Mouse (Mus musculus): ENCODE results near the gene Spon1. TPM values are rescaled to one million over a fixed set of nuclear protein-coding genes. Genes with fewer than 3 reads are reported as not detected.
A peak's percentile ranks its signal among the peaks of the same experiment; 100 is the strongest.

Spon1 gene
- polyA plus RNA-seq, 1 experiment from 2014 or later, result 79.1 TPM

- Histone ChIP-seq H3K4me1 (ENCODE audit: control insufficient read depth, insufficient read depth, low read length) (no peaks in the 10 kb centered on the region), H3K4me2 (ENCODE audit: low read depth) (no peak overlapping the region), H3K4me3 (ENCODE audit: low read depth, low read length) (no peak overlapping the region), H3K9me3 (ENCODE audit: control insufficient read depth, low read length) (no peaks in the 10 kb centered on the region), H3K36me3 (ENCODE audit: control insufficient read depth, insufficient read depth, low read length) (no peaks in the 10 kb centered on the region), H3K27ac (ENCODE audit: low read depth, low read length) (no peak overlapping the region), H3K9ac (ENCODE audit: low read length) (no peak overlapping the region), H3K27me3 (ENCODE audit: control insufficient read depth, insufficient read depth, low read length) (no peaks in the 10 kb centered on the region)
- 70% methylated on average over 6 of the region's 6 CpGs for whole genome bisulfite sequencing
- ATAC-seq (ENCODE audit: insufficient read depth, low FRiP score, low TSS enrichment) (no peak), DNase-seq (ENCODE audit: low spot score) (no peak)
Measured at GRCm38 (mm10) chr7:113818116-113818515, 52.3 kb downstream of the Spon1 start.

GRCm38 (mm10) chr7:113820213-113820612 lies 54.4 kb downstream of the Spon1 start:
- no peaks in the 10 kb centered on the region for H3K36me3 ChIP-seq (ENCODE audit: control insufficient read depth, insufficient read depth, low read length)
- H3K9me3 ChIP-seq (ENCODE audit: control insufficient read depth, low read length), result no peaks in the 10 kb centered on the region
- no peak overlapping the region for H3K4me3 ChIP-seq (ENCODE audit: low read depth, low read length)
- H3K27me3 ChIP-seq (ENCODE audit: control insufficient read depth, insufficient read depth, low read length), result no peaks in the 10 kb centered on the region
- no peak for DNase-seq (ENCODE audit: low spot score)
- 79% methylated on average over 2 of the region's 2 CpGs for WGBS
- H3K9ac ChIP-seq (ENCODE audit: low read length), result no peak overlapping the region
- H3K27ac ChIP-seq (ENCODE audit: low read depth, low read length), result no peak overlapping the region
- H3K4me2 ChIP-seq (ENCODE audit: low read depth), result no peak overlapping the region
- no peaks in the 10 kb centered on the region for H3K4me1 ChIP-seq (ENCODE audit: control insufficient read depth, insufficient read depth, low read length)
- no peak for ATAC-seq (ENCODE audit: insufficient read depth, low FRiP score, low TSS enrichment)

- DNase-seq (ENCODE audit: low spot score) (no peak), ATAC-seq (ENCODE audit: insufficient read depth, low FRiP score, low TSS enrichment) (no peak)
- Histone ChIP-seq H3K4me2 (ENCODE audit: low read depth) (no peak overlapping the region), H3K27me3 (ENCODE audit: control insufficient read depth, insufficient read depth, low read length) (no peaks in the 10 kb centered on the region), H3K4me1 (ENCODE audit: control insufficient read depth, insufficient read depth, low read length) (peaks cover 5% of the 10 kb centered on the region), H3K27ac (ENCODE audit: low read depth, low read length) (no peak overlapping the region), H3K9ac (ENCODE audit: low read length) (no peak overlapping the region), H3K4me3 (ENCODE audit: low read depth, low read length) (no peak overlapping the region), H3K36me3 (ENCODE audit: control insufficient read depth, insufficient read depth, low read length) (no peaks in the 10 kb centered on the region), H3K9me3 (ENCODE audit: control insufficient read depth, low read length) (no peaks in the 10 kb centered on the region)
- WGBS, result 64% methylated on average over 3 of the region's 3 CpGs
Measured at GRCm38 (mm10) chr7:113823026-113823425, 57.2 kb downstream of the Spon1 start.

- Histone ChIP-seq H3K4me2 (ENCODE audit: low read depth) (no peak overlapping the region), H3K9me3 (ENCODE audit: control insufficient read depth, low read length) (no peaks in the 10 kb centered on the region), H3K27ac (ENCODE audit: low read depth, low read length) (no peak overlapping the region), H3K4me3 (ENCODE audit: low read depth, low read length) (no peak overlapping the region), H3K36me3 (ENCODE audit: control insufficient read depth, insufficient read depth, low read length) (no peaks in the 10 kb centered on the region), H3K4me1 (ENCODE audit: control insufficient read depth, insufficient read depth, low read length) (peaks cover 7% of the 10 kb centered on the region), H3K9ac (ENCODE audit: low read length) (no peak overlapping the region), H3K27me3 (ENCODE audit: control insufficient read depth, insufficient read depth, low read length) (no peaks in the 10 kb centered on the region)
- 91% methylated on average over 6 of the region's 6 CpGs for WGBS
- no peak for ATAC-seq (ENCODE audit: insufficient read depth, low FRiP score, low TSS enrichment)
- no peak for DNase-seq (ENCODE audit: low spot score)
Measured at GRCm38 (mm10) chr7:113824651-113825050, 58.9 kb downstream of the Spon1 start.

- Histone ChIP-seq H3K9me3 (ENCODE audit: control insufficient read depth, low read length) (no peaks in the 10 kb centered on the region), H3K4me3 (ENCODE audit: low read depth, low read length) (no peak overlapping the region), H3K4me1 (ENCODE audit: control insufficient read depth, insufficient read depth, low read length) (peaks cover 7% of the 10 kb centered on the region), H3K4me2 (ENCODE audit: low read depth) (no peak overlapping the region), H3K27me3 (ENCODE audit: control insufficient read depth, insufficient read depth, low read length) (no peaks in the 10 kb centered on the region), H3K27ac (ENCODE audit: low read depth, low read length) (no peak overlapping the region), H3K36me3 (ENCODE audit: control insufficient read depth, insufficient read depth, low read length) (no peaks in the 10 kb centered on the region), H3K9ac (ENCODE audit: low read length) (no peak overlapping the region)
- no peak for ATAC-seq (ENCODE audit: insufficient read depth, low FRiP score, low TSS enrichment)
- no peak for DNase-seq (ENCODE audit: low spot score)
- WGBS, result 60% methylated on average over 5 of the region's 5 CpGs
Measured at GRCm38 (mm10) chr7:113825498-113826205, 59.9 kb downstream of the Spon1 start.

GRCm38 (mm10) chr7:113826510-113826909 lies 60.7 kb downstream of the Spon1 start:
- no peak overlapping the region for H3K9ac ChIP-seq (ENCODE audit: low read length)
- 20% methylated on average over 1 of the region's 1 CpGs for WGBS
- ATAC-seq (ENCODE audit: insufficient read depth, low FRiP score, low TSS enrichment) (no peak), DNase-seq (ENCODE audit: low spot score) (no peak)
- H3K27me3 ChIP-seq (ENCODE audit: control insufficient read depth, insufficient read depth, low read length), result no peaks in the 10 kb centered on the region
- H3K4me3 ChIP-seq (ENCODE audit: low read depth, low read length), result no peak overlapping the region
- H3K36me3 ChIP-seq (ENCODE audit: control insufficient read depth, insufficient read depth, low read length), result no peaks in the 10 kb centered on the region
- H3K4me2 ChIP-seq (ENCODE audit: low read depth), result no peak overlapping the region
- H3K9me3 ChIP-seq (ENCODE audit: control insufficient read depth, low read length), result no peaks in the 10 kb centered on the region
- no peak overlapping the region for H3K27ac ChIP-seq (ENCODE audit: low read depth, low read length)
- peaks cover 7% of the 10 kb centered on the region for H3K4me1 ChIP-seq (ENCODE audit: control insufficient read depth, insufficient read depth, low read length)

- Histone ChIP-seq H3K4me3 (ENCODE audit: low read depth, low read length) (no peak overlapping the region), H3K4me2 (ENCODE audit: low read depth) (no peak overlapping the region), H3K36me3 (ENCODE audit: control insufficient read depth, insufficient read depth, low read length) (no peaks in the 10 kb centered on the region), H3K4me1 (ENCODE audit: control insufficient read depth, insufficient read depth, low read length) (peaks cover 7% of the 10 kb centered on the region), H3K27ac (ENCODE audit: low read depth, low read length) (no peak overlapping the region), H3K9ac (ENCODE audit: low read length) (no peak overlapping the region), H3K9me3 (ENCODE audit: control insufficient read depth, low read length) (no peaks in the 10 kb centered on the region), H3K27me3 (ENCODE audit: control insufficient read depth, insufficient read depth, low read length) (no peaks in the 10 kb centered on the region)
- DNase-seq (ENCODE audit: low spot score), result peak; percentile 38
- WGBS, result 36% methylated on average over 2 of the region's 2 CpGs
- peak; percentile 80 for ATAC-seq (ENCODE audit: insufficient read depth, low FRiP score, low TSS enrichment)
Measured at GRCm38 (mm10) chr7:113828122-113828571, 62.3 kb downstream of the Spon1 start.

- H3K27me3 ChIP-seq (ENCODE audit: control insufficient read depth, insufficient read depth, low read length), result no peaks in the 10 kb centered on the region
- H3K4me3 ChIP-seq (ENCODE audit: low read depth, low read length), result no peak overlapping the region
- no peak overlapping the region for H3K4me2 ChIP-seq (ENCODE audit: low read depth)
- H3K36me3 ChIP-seq (ENCODE audit: control insufficient read depth, insufficient read depth, low read length), result no peaks in the 10 kb centered on the region
- peaks cover 7% of the 10 kb centered on the region for H3K4me1 ChIP-seq (ENCODE audit: control insufficient read depth, insufficient read depth, low read length)
- ATAC-seq (ENCODE audit: insufficient read depth, low FRiP score, low TSS enrichment) (no peak), DNase-seq (ENCODE audit: low spot score) (no peak)
- no peak overlapping the region for H3K9ac ChIP-seq (ENCODE audit: low read length)
- no peaks in the 10 kb centered on the region for H3K9me3 ChIP-seq (ENCODE audit: control insufficient read depth, low read length)
- no peak overlapping the region for H3K27ac ChIP-seq (ENCODE audit: low read depth, low read length)
- WGBS, result 62% methylated on average over 2 of the region's 2 CpGs
Measured at GRCm38 (mm10) chr7:113828576-113828975, 62.8 kb downstream of the Spon1 start.

- 86% methylated on average over 4 of the region's 4 CpGs for WGBS
- no peak for ATAC-seq (ENCODE audit: insufficient read depth, low FRiP score, low TSS enrichment)
- H3K4me3 ChIP-seq (ENCODE audit: low read depth, low read length), result no peak overlapping the region
Measured at GRCm38 (mm10) chr7:113837151-113837550, 71.4 kb downstream of the Spon1 start.

More at GRCm38 (mm10) chr7:113837151-113837550, 71.4 kb downstream of the Spon1 start:
- no peak overlapping the region for H3K4me2 ChIP-seq (ENCODE audit: low read depth)
- no peaks in the 10 kb centered on the region for H3K27me3 ChIP-seq (ENCODE audit: control insufficient read depth, insufficient read depth, low read length)
- H3K9me3 ChIP-seq (ENCODE audit: control insufficient read depth, low read length), result no peaks in the 10 kb centered on the region
- H3K9ac ChIP-seq (ENCODE audit: low read length), result no peak overlapping the region
- H3K36me3 ChIP-seq (ENCODE audit: control insufficient read depth, insufficient read depth, low read length), result no peaks in the 10 kb centered on the region
- DNase-seq (ENCODE audit: low spot score), result no peak
- H3K4me1 ChIP-seq (ENCODE audit: control insufficient read depth, insufficient read depth, low read length), result no peaks in the 10 kb centered on the region
- no peak overlapping the region for H3K27ac ChIP-seq (ENCODE audit: low read depth, low read length)

All from neural tube, embryonic 11.5 days (tissue).